Mouse (Mus musculus) kidney, postnatal 0 days (tissue): ENCODE measurements around the gene Csnk2a1. TPM values are rescaled to one million over a fixed set of nuclear protein-coding genes. Genes with fewer than 3 reads are reported as not detected.

Experiments used
- ATAC-seq: fragments of 200-750 bp; cut with Nextera tagmentation; replicated peaks from 2 replicates; pipeline ENCODE4 v1.8.0; 2017; ENCODE audit warnings: low read depth, moderate number of reproducible peaks, moderate TSS enrichment, moderate library complexity; ENCODE audit not compliant: low FRiP score
- DNase-seq: peaks from one replicate; pipeline ENCODE4 v3.0.0-alpha.2; 2016; ENCODE audit warnings: low spot score
- H3K27ac ChIP-seq: fragments of 300-500 bp; sonication (generic); 2 replicates; pipeline ENCODE4 v1.5.1; 2014; ENCODE audit warnings: mild to moderate bottlenecking
- H3K27me3 ChIP-seq: fragments of 300-500 bp; sonication (generic); 2 replicates; pipeline ENCODE4 v1.6.1; 2014; ENCODE audit warnings: low read length, mixed read lengths; ENCODE audit not compliant: insufficient read depth
- H3K36me3 ChIP-seq: fragments of 300-500 bp; sonication (generic); 2 replicates; pipeline ENCODE4 v1.6.1; 2014; ENCODE audit warnings: low read length, mixed read lengths; ENCODE audit not compliant: insufficient read depth
- H3K4me1 ChIP-seq: fragments of 300-500 bp; sonication (generic); replicated peaks from 2 replicates; pipeline ENCODE4 v1.6.1; 2014; ENCODE audit warnings: antibody characterized with exemption, low read length, mixed read lengths; ENCODE audit not compliant: insufficient read depth
- H3K4me2 ChIP-seq: fragments of 300-500 bp; sonication (generic); 2 replicates; pipeline ENCODE4 v1.6.1; 2014; ENCODE audit warnings: mild to moderate bottlenecking, low read length, moderate library complexity, mixed read lengths
- H3K4me3 ChIP-seq: fragments of 300-500 bp; sonication (generic); replicated peaks from 2 replicates; pipeline ENCODE4 v1.5.1; 2014; ENCODE audit warnings: low read depth, low read length
- H3K9ac ChIP-seq: fragments of 300-500 bp; sonication (generic); 2 replicates; pipeline ENCODE4 v1.6.1; 2014; ENCODE audit warnings: low read depth, low read length
- H3K9me3 ChIP-seq: fragments of 300-500 bp; sonication (generic); replicated peaks from 2 replicates; pipeline ENCODE4 v1.6.1; 2016; ENCODE audit warnings: low read length, inconsistent platforms, mixed read lengths
- CTCF ChIP-seq: IDR thresholded peaks from 2 replicates; pipeline ENCODE4 v1.5.1; 2016; ENCODE audit warnings: antibody characterized with exemption, low read depth, mild to moderate bottlenecking, moderate library complexity
- WGBS: fragments of 180-500 bp; shearing (Covaris S2); extraction: QIAGEN DNeasy Blood & Tissue Kit; methylation state at CpG from one replicate; pipeline ENCODE4 v1.1.7; 2014; 5-methylcytosine and 5-hydroxymethylcytosine counted together
- polyA plus RNA-seq: library from polyadenylated mRNA; unstranded; fragments of >200 nt; fragmentation: Nextera tagmentation; extraction: Ambion mirVana; gene quantifications from 2 replicates; pipeline ENCODE4 v1.2.1, GENCODE M21; 2015

Gene Csnk2a1
- polyA plus RNA-seq, 1 experiment from 2014 or later: 83.1 TPM

DNA sequence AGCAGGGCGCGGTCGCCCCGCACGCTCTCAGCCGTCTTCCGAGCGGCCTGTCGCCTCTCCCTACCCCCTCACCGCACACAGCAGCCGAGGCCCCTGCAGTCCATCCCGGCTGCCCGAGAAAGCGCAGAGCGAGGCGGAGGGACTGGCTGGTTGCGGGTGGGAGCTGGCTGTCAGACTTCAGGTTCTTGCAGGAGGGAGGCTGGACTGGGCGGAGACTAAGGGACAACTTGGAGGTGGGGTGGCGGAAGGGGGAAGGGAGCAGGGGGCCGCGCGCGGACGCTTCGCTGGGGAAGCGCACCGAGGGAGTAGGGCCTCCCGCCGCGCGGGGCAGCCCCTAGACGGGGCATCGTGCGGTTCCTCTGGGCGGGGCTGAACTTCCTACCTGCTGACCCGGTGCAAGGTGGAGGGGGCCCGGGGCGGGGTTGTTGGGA lies 427 bp downstream of the Csnk2a1 start:
- no peaks in the 10 kb centered on the region for H3K27me3 ChIP-seq
- peak; percentile 87 for DNase-seq
- WGBS: under 1% methylated on average over 31 of the region's 38 CpGs
- 0 out of 2 replicates have a peak, but pooled peaks have one; percentile 6 for TF ChIP-seq CTCF
- H3K4me3 ChIP-seq: peak overlapping the region; percentile 93
- peak overlapping the region; percentile 77 for H3K4me2 ChIP-seq
- peak overlapping the region; percentile 95 for H3K9ac ChIP-seq
- ATAC-seq: peak; percentile 77
- H3K36me3 ChIP-seq: no peaks in the 10 kb centered on the region
- H3K27ac ChIP-seq: peak overlapping the region; percentile 99
- peaks cover 4% of the 10 kb centered on the region; the same call in 1 of the 2 replicates for H3K4me1 ChIP-seq
- no peaks in the 10 kb centered on the region for H3K9me3 ChIP-seq

DNA sequence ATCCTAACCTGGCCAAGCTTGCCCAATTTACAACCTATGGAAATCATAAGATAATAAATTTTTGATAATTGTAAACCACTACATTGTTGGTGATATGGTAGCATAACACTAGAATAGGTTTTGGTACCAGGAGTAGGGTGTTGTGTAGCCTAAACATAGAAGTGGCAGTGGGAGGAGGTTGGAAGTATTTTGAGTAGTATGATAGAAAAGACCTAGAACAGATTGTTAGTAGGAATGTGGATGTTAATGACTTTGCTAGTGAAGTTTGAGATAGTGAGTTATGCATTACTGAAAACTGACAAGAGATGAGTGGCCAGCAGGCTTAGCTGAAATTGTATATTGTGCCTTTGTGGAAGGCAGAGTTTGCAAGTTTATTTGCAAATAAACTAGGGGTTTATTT lies 3.4 kb downstream of the Csnk2a1 start:
- Histone ChIP-seq H3K4me1 (peaks cover 4% of the 10 kb centered on the region; the same call in 1 of the 2 replicates), H3K9ac (no peak overlapping the region), H3K4me3 (no peak overlapping the region), H3K36me3 (no peaks in the 10 kb centered on the region), H3K27me3 (no peaks in the 10 kb centered on the region), H3K4me2 (no peak overlapping the region), H3K27ac (no peak overlapping the region), H3K9me3 (no peaks in the 10 kb centered on the region)
- DNase-seq (no peak), ATAC-seq (no peak)
- TF ChIP-seq CTCF: no peak

DNA sequence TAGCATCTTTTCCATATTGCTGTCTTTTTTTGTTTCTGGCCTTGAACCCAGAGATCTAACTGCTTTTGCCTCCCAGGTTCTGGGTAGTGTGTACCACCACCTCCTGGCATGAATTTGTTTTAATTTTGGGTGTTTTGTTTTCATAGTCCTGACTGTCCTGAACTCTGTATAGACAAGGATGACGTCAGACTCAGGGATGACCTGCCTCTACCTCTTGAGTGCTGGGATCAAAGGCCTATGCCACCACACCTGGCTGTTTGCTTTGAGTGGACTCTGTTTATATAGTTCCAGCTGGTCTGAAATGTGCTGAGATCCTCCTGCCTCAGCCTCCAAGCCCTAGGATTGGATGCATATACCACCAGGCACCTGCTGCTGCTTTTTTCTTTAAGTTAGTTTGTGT lies 11.3 kb downstream of the Csnk2a1 start:
- Histone ChIP-seq H3K4me2 (no peak overlapping the region), H3K27ac (no peak overlapping the region), H3K4me3 (no peak overlapping the region), H3K9ac (no peak overlapping the region), H3K9me3 (no peaks in the 10 kb centered on the region), H3K4me1 (no peaks in the 10 kb centered on the region), H3K27me3 (no peaks in the 10 kb centered on the region), H3K36me3 (peaks cover 5% of the 10 kb centered on the region; the same call in 1 of the 2 replicates)
- ATAC-seq (no peak), DNase-seq (no peak)
- TF ChIP-seq CTCF: no peak
- 67% methylated on average over 1 of the region's 1 CpGs for WGBS

DNA sequence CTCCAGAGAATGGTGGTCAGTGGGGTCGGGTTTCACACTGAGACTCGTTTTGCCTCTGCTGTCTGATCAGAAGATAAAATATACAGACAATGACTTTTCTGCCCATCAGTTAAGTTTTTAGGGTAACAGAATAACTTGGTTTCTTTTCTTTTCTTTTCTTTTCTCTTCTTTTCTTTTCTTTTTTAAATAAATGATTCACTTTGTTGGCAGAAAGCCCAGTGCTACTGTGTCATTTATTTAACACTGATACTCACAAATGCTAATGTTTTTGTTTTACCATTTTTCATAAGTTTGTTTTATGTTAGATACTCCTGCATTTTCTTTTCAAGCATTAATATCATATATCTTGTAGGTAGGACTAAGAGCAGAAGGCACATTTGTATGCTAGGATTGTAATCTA lies 13.9 kb downstream of the Csnk2a1 start:
- WGBS: 21% methylated on average over 2 of the region's 2 CpGs
- ATAC-seq (no peak), DNase-seq (no peak)
- no peak overlapping the region for H3K4me3 ChIP-seq
- H3K36me3 ChIP-seq: peaks cover 5% of the 10 kb centered on the region; the same call in 1 of the 2 replicates
- H3K9ac ChIP-seq: no peak overlapping the region
- H3K27me3 ChIP-seq: no peaks in the 10 kb centered on the region
- no peak for TF ChIP-seq CTCF
- no peaks in the 10 kb centered on the region for H3K4me1 ChIP-seq
- no peak overlapping the region for H3K4me2 ChIP-seq
- no peaks in the 10 kb centered on the region for H3K9me3 ChIP-seq
- no peak overlapping the region for H3K27ac ChIP-seq

DNA sequence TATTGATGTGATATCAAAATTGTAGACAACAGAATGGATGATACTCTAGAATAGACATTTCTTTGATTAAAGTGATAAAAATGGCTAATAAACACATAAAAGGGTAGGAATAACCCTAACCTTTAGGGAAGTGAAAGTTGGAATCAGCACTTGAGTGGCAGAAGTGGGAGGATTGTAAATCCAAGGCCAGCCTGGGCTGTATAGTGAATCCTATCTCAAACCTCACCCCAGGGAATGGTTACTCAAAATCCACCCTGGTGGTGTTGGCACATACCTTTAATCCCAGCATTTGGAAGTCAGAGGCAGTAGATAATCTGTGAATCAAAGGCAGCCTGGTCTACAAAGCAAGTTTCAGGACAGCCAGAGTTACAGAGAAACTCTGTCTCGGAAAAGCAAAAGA lies 20.6 kb downstream of the Csnk2a1 start:
- ATAC-seq (no peak), DNase-seq (no peak)
- H3K4me2 ChIP-seq: no peak overlapping the region
- H3K36me3 ChIP-seq: peaks cover 5% of the 10 kb centered on the region; the same call in 1 of the 2 replicates
- H3K9me3 ChIP-seq: no peaks in the 10 kb centered on the region
- no peak overlapping the region for H3K4me3 ChIP-seq
- no peaks in the 10 kb centered on the region for H3K27me3 ChIP-seq
- no peaks in the 10 kb centered on the region for H3K4me1 ChIP-seq
- no peak overlapping the region for H3K9ac ChIP-seq
- 93% methylated on average over 1 of the region's 1 CpGs for WGBS
- no peak for TF ChIP-seq CTCF
- H3K27ac ChIP-seq: no peak overlapping the region

DNA sequence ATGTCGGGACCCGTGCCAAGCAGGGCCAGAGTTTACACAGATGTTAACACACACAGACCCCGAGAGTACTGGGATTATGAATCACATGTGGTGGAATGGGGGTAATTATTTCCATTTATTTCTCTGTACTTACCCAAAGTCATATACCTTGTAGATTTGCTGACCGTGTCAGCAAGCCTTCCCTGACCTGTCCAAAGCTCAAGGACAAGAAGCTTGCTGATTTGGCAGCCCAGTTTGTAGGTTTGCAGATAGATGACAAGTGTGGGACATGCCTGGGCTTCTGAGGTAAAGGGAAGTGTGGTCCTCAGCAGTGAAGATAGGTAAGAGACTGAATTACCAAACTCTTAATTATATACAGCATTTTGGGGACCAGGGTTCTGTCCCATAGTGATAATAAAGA lies 23.9 kb downstream of the Csnk2a1 start:
- Histone ChIP-seq H3K4me3 (no peak overlapping the region), H3K36me3 (peaks cover 27% of the 10 kb centered on the region), H3K4me2 (no peak overlapping the region), H3K27ac (no peak overlapping the region), H3K27me3 (no peaks in the 10 kb centered on the region), H3K9ac (no peak overlapping the region), H3K4me1 (no peaks in the 10 kb centered on the region), H3K9me3 (no peaks in the 10 kb centered on the region)
- no peak for ATAC-seq
- no peak for DNase-seq
- WGBS: 68% methylated on average over 2 of the region's 4 CpGs
- TF ChIP-seq CTCF: no peak

DNA sequence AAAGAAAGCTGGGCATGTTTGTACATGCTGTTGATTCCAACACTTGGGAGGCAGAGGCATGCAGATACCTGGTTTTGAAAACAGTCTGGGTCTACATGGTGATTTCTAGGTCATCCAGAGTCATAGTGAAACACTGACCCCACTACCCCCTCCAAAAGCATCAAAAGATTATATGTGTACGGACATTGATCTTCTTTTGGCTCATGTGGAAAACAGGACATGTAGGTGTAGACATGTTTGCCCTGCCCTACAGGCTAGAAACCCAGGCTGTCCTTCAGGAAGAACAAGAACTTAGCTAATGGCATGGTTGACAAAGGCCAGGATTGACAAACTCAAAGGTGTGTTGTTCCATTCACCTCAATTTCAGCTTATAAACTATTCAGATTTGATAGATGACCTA lies 33.1 kb downstream of the Csnk2a1 start:
- ATAC-seq (no peak), DNase-seq (no peak)
- Histone ChIP-seq H3K27me3 (no peaks in the 10 kb centered on the region), H3K9me3 (no peaks in the 10 kb centered on the region), H3K27ac (no peak overlapping the region), H3K4me1 (no peaks in the 10 kb centered on the region), H3K9ac (no peak overlapping the region), H3K36me3 (peaks cover 44% of the 10 kb centered on the region), H3K4me2 (no peak overlapping the region), H3K4me3 (no peak overlapping the region)
- WGBS: 93% methylated on average over 1 of the region's 1 CpGs
- TF ChIP-seq CTCF: no peak
